Mouse (Mus musculus) cerebellum, adult 18-20 months (tissue): ENCODE data around the gene Olfr228.
A peak's percentile ranks its signal among the peaks of the same experiment; 100 is the strongest.
"Not testable (repeated sequence)": the region's sequence is repeated elsewhere in the genome, so short reads cannot be mapped to it uniquely, and the experiment has no call there.

Experiments
- DNase-seq, 2 experiments: peaks; one replicate each; pipeline ENCODE4 v3.0.0; 2021

Gene Olfr228

DNA sequence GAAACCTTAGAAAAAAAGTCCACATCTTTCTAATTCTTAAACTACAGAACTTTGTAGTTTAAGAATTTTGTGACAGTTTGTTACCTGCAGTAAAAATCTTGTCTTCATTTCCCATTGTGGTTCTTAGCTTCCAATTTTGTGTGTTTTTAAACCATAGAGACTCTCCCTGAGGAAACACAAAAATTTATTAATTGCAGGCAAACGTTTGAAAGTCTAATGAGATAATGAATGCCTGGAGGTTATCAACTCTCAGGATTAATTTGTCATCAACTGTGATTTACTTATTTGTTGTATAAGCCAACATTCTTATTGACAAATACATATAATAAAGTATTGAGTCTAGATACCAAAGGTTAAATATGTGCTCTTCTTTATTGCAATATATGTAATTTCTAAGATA is at the start of gene Olfr228:
Gene Olfr228, minus strand, starts transcription at position 101 of the 400 bp plus-strand sequence.
- no peak for DNase-seq

DNA sequence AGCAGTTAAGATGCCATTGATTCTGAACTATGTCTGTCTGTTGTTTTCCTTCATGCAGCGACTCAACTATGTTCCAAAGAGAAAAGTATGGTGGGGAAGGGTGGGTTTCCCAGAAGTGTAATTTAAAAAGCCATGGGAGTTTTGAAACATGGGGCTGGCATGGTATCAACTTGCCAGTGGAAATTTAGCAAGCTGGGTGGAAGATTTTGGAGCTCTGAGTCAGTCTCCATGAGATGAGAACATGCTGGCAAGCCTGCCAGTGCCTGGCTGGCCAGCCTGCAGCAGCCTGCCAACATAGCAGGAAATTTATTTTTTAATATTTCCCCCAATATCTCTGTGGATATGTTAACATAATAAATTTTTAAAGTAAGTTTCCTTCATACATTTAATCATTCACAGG is 43.8 kb upstream of the Olfr228 start:
- DNase-seq: no peak

DNA sequence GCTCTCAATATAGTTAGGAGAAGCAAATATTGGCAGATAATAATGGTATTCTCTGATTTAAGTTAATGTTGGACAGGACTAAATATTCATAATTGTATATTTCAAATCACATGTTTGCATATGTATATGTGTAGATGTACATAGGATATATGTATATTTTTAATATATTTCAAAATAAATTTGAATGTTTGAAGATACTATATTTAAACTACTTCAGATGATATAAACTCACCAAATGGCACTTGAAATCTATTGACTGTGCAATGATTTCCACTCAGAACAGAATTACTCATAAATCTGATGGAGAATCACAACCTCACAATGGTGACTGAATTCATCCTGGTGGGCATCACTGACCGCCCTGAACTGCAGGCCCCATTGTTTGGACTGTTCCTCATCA is 21.0 kb upstream of the Olfr228 start, which contains the start of gene Olfr1076:
Gene Olfr1076, plus strand, starts transcription at position 301 of the 400 bp plus-strand sequence.
- no peak for DNase-seq

DNA sequence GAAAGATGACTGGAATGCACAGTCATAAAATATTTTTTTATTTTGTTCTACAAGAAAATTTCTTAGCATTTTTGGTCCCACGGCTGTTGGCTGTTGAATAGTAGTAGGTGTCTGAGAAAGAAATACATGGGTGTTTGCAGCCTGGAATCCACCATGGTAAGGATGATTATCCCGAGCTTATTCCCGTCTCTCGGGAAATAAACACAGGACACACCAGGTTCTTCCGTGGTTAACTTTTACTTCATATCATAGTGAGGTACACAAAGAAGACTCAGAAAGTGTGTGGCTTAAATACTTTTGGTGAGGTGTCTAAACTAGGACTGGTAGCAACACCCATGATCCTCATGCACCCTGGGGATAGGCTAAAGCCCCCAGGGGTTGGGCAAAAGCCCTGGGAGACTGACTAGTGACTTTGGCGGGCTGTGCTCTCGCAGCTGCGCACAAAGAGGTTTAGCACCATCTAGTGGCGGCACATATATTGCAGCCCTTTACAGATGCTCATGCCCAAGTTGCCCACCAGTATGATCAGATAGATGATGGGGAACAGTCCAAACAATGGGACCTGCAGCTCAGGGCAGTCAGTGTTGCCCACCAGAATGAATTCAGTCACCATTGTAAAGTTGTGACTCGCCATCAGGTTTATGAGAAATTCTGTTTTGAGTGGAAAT is 22.6 kb downstream of the Olfr228 start:
- DNase-seq: peak; percentile 12 to 30

DNA sequence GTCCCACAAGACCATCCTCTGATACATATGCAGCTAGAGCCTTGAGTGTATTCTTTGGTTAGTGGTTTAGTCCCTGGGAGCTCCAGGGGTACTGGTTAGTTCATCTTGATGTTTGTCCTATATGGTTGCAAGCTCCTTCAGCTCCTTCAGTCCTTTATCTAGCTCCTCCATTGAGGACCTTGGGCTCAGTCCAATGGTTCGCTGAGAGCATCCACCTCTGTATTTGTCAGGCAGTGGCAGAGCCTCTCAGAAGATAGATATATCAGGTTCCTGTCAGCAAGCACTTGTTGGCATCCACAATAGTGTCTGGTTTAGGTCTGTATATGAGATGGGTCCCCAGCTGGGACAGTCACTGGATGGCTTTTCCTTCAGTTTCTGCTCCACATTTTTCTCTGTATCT is 26.8 kb downstream of the Olfr228 start:
- no peak for DNase-seq

DNA sequence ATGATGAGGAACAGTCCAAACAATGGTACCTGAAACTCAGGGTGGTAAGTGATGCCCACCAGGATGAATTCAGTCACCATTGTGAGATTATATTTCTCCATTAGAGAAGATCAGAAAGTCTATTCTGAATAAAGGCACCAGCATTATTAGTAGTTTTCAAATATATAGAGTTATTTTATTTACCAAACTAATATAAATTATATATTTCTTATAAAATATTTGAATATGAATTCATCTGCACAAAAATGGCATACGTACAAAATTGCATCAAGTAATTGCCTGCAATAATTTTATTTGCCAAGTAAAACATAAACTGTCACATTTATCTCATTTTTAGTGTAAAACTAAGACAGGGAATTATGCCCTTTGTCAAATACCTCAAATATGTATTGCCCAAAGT is 31.0 kb downstream of the Olfr228 start, which contains the start of gene Olfr1066:
Gene Olfr1066, minus strand, starts transcription at position 101 of the 400 bp plus-strand sequence.
- no peak for DNase-seq

DNA sequence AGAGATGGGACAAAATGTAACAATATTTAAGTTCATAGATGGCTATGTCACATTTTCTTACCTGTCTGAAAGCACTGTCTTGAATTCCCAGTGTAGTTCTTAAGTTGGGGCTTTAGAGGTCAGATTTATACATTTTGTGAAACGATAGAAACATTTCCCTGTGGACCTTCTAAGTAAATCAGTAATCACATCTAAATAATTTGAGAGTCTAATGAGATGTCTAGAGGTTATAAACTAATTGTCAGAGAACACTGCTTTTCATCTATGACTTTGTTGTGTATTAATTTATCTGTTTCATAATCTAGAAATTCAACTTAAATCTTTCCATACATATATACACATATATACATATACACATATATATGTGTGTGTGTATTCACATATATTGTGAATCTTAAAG is 36.7 kb downstream of the Olfr228 start, which contains the start of gene Olfr1065:
Gene Olfr1065, minus strand, starts transcription at position 101 of the 400 bp plus-strand sequence.
- not testable (repeated sequence) for DNase-seq

DNA sequence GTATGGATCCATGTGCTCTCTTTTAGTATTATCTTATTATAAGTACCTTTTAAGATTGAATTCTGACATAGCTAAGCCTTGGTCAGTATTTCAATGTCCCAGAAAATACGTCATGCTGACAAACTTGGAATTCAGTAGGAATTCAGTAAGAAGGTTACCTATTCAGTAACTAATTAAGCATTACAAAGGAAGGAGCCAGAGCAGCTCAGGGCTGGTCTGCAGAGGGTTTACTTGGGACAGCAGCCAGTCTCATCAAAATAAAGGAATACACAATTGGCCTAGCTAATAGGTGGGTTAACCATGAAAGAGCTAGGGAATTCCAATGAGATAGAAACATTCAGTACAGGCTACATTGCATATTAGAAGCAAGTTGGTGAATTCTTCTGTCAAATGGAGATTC is 45.1 kb downstream of the Olfr228 start:
- not testable (repeated sequence) for DNase-seq
